Mouse (Mus musculus) heart, adult 2 months (tissue): Measurements from ENCODE around the gene Efcab12. TPM values are rescaled to one million over a fixed set of nuclear protein-coding genes. Genes with fewer than 3 reads are reported as not detected.
"Not testable (repeated sequence)": the region's sequence is repeated elsewhere in the genome, so short reads cannot be mapped to it uniquely, and the experiment has no call there.

Experiments
- DNase-seq, 2 experiments: peaks; one replicate each; pipeline ENCODE4 v3.0.0; 2021
- H3K27ac ChIP-seq: fragments of 200-600 bp; 2 replicates; pipeline ENCODE4 v1.8.1; 2022
- H3K27me3 ChIP-seq: fragments of 200-500 bp; 2 replicates; pipeline ENCODE4 v1.6.1; 2012; ENCODE audit warnings: mild to moderate bottlenecking, low read length, inconsistent platforms, mixed read lengths; ENCODE audit not compliant: control insufficient read depth, insufficient read depth
- H3K36me3 ChIP-seq: fragments of 200-500 bp; 2 replicates; pipeline ENCODE4 v1.6.1; 2012; ENCODE audit warnings: low read length, inconsistent platforms; ENCODE audit not compliant: control insufficient read depth, insufficient read depth
- H3K4me1 ChIP-seq: fragments of 200-500 bp; 2 replicates; pipeline ENCODE4 v1.6.1; 2011; ENCODE audit warnings: low read length; ENCODE audit not compliant: control insufficient read depth, insufficient read depth
- H3K4me3 ChIP-seq: fragments of 200-600 bp; 2 replicates; pipeline ENCODE4 v1.8.1; 2022
- H3K79me2 ChIP-seq: fragments of 200-500 bp; replicated peaks from 2 replicates; pipeline ENCODE4 v1.6.1; 2012; ENCODE audit warnings: mild to moderate bottlenecking, inconsistent platforms, low read length, moderate library complexity, mixed read lengths; ENCODE audit not compliant: control insufficient read depth, insufficient read depth
- H3K9ac ChIP-seq: fragments of 200-500 bp; 2 replicates; pipeline ENCODE4 v1.6.1; 2012; ENCODE audit warnings: low read depth, mild to moderate bottlenecking, control low read depth, inconsistent platforms, low read length, mixed read lengths
- CTCF ChIP-seq: fragments of 200-600 bp; IDR thresholded peaks from 2 replicates; pipeline ENCODE4 v1.8.1; 2022; ENCODE audit warnings: antibody characterized with exemption, mild to moderate bottlenecking, moderate library complexity
- EP300 ChIP-seq: fragments of 200-500 bp; IDR thresholded peaks from 2 replicates; pipeline ENCODE4 v1.6.1; 2011; ENCODE audit warnings: low read depth, low read length, control low read depth; ENCODE audit not compliant: insufficient read depth
- POLR2A ChIP-seq: fragments of 200-500 bp; IDR thresholded peaks from 2 replicates; pipeline ENCODE4 v1.6.1; 2011; ENCODE audit warnings: mild to moderate bottlenecking, low read depth, low read length, control low read depth; ENCODE audit not compliant: insufficient read depth
- WGBS: fragments of 180-500 bp; shearing (Covaris S2); methylation state at CpG from one replicate; pipeline ENCODE4 v1.1.7; 2018; 5-methylcytosine and 5-hydroxymethylcytosine counted together
- intact Hi-C: fragments of 180-260 bp; cut with DNase I; formaldehyde crosslinking; loops from one replicate; pipeline ENCODE4 v1.15.1; 2025
- polyA plus RNA-seq: library from polyadenylated mRNA; depleted of rRNA; stranded (reverse); fragments of >200 nt; gene quantifications from 2 replicates; pipeline ENCODE4 v1.2.3, GENCODE M21; 2012
- total RNA-seq, 2 experiments: library from RNA; stranded (reverse); gene quantifications; 2 replicates each; pipeline ENCODE4 v1.2.3; 2021

The Efcab12 gene
- total and polyA plus RNA-seq, 3 experiments: 0.14 to 0.26 (median 0.16) TPM

DNA sequence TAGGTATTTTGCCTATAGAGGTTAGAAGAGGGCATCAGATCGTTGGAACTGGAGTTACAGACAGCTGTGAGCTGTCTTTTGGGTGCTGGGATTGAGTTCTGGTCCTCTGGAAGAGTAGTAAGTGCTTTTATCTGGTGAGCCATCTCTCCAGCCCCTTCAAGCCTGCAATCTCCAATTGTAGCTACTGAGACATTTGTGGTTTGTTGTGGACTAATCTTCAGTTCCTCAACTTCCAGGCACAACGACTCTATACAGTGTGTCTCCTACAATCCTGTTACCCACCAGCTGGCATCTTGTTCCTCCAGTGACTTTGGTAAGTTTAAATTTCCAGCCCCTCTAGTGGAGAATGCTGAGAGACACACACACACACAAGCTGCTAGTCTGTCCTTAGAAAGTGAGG is 39.0 kb upstream of the Efcab12 start:
- no peak overlapping the region for H3K4me3 ChIP-seq
- no peaks in the 10 kb centered on the region for H3K36me3 ChIP-seq
- no peaks in the 10 kb centered on the region for H3K27me3 ChIP-seq
- TF ChIP-seq EP300: no peak
- no peak for TF ChIP-seq CTCF
- no peak for TF ChIP-seq POLR2A
- no peak overlapping the region for H3K27ac ChIP-seq
- intact Hi-C loops: no loop called here
- H3K4me1 ChIP-seq: peaks cover 18% of the 10 kb centered on the region
- DNase-seq: no peak
- no peak overlapping the region for H3K9ac ChIP-seq
- no peaks in the 10 kb centered on the region for H3K79me2 ChIP-seq
- 75% methylated on average over 2 of the region's 2 CpGs for WGBS

- no CpG with 5 or more reads among the region's 3 CpGs for WGBS
- not testable (repeated sequence) for DNase-seq
Measured at GRCm38 (mm10) chr6:115871318-115871717, 33.1 kb upstream of the Efcab12 start.

DNA sequence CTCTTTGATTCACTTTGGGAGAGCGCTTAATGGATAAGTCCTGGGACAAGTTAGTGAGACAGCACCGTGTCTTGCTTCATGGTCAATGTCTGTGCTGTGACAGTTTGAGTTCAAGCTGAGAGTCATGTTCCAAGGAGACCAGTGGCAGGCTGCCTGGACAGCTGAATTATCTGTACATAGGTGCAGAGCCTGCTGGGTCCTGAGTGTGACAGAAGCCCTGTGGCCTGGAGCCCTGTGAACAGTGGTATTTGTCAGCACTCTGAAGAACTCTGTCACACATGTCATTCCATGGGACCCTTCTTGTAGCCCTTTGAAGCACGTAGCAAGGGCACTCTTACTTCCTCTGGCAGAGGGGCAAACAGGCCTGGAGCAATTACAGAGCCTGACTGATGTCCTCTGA is 28.9 kb upstream of the Efcab12 start:
- H3K79me2 ChIP-seq, H3K4me3 ChIP-seq, H3K27me3 ChIP-seq, H3K36me3 ChIP-seq, H3K4me1 ChIP-seq, H3K27ac ChIP-seq, H3K9ac ChIP-seq, intact Hi-C loops, DNase-seq: not testable (repeated sequence)
- no CpG with 5 or more reads among the region's 3 CpGs for WGBS

More at GRCm38 (mm10) chr6:115871318-115871717, 33.1 kb upstream of the Efcab12 start:
- H3K9ac ChIP-seq, H3K4me3 ChIP-seq, intact Hi-C loops, H3K36me3 ChIP-seq, H3K4me1 ChIP-seq, H3K27me3 ChIP-seq, H3K79me2 ChIP-seq, H3K27ac ChIP-seq: not testable (repeated sequence)

DNA sequence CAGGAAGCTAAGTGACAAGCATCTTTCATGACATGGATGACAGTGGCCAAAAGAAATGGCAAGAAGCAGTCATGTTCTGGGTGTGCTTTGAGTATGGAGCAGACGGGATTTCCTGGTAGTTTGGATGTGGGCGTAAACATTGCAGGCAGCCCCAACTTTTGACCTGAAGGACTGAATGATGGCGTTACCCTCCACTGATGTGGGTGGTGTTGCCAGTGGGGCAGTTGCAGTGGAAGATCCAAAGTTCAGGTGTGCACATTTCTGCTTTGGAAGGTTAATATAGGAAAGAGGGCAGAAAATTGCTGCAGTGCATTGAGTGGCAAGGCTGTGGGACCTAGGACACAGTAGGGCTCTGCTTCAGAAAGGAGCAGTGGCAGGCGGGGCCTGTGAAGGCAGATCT is 27.0 kb upstream of the Efcab12 start:
- H3K4me3 ChIP-seq: no peak overlapping the region
- intact Hi-C loops: no loop called here
- DNase-seq: no peak
- no peak overlapping the region for H3K27ac ChIP-seq
- WGBS: 95% methylated on average over 4 of the region's 4 CpGs
- H3K36me3 ChIP-seq: peaks cover 2% of the 10 kb centered on the region; the same call in 1 of the 2 replicates
- H3K27me3 ChIP-seq: no peaks in the 10 kb centered on the region
- TF ChIP-seq EP300 (no peak), CTCF (no peak), POLR2A (no peak)
- H3K4me1 ChIP-seq: no peaks in the 10 kb centered on the region; the same call in 1 of the 2 replicates
- H3K79me2 ChIP-seq: no peaks in the 10 kb centered on the region
- H3K9ac ChIP-seq: no peak overlapping the region

DNA sequence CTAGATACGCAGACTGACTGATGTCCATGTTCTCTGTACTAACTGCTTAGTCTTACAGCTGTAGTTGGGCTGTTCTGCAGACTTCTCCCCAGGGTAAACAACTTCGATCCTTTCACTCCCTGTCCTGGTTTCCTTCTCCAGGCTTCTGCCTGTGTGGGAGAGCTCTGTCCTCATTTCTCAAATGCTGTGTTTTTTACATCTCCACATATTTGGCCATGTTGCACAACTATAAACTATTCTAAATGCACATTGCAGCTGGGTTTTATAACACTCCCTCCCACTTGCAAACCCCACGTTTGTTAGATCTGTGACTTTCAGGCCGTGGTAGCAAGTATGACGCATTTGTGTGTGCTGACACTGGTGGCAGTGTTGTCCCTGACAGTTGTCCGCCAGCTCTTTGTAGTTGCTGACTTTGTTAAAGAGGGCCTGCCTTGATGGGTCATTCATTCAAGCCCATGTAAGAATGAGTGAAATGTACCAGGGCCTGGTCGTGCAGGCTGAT is 25.2 kb upstream of the Efcab12 start:
- no peaks in the 10 kb centered on the region for H3K27me3 ChIP-seq
- no peaks in the 10 kb centered on the region; the same call in 1 of the 2 replicates for H3K4me1 ChIP-seq
- DNase-seq: no peak
- TF ChIP-seq CTCF (no peak), EP300 (no peak), POLR2A (no peak)
- 42% methylated on average over 7 of the region's 7 CpGs for WGBS
- peak overlapping the region; percentile 2; the same call in 1 of the 2 replicates for H3K27ac ChIP-seq
- H3K36me3 ChIP-seq: peaks cover 2% of the 10 kb centered on the region; the same call in 1 of the 2 replicates
- no peak overlapping the region for H3K4me3 ChIP-seq
- H3K79me2 ChIP-seq: no peaks in the 10 kb centered on the region
- intact Hi-C loops: no loop called here
- H3K9ac ChIP-seq: no peak overlapping the region

GRCm38 (mm10) chr6:115860027-115860556 is 21.9 kb upstream of the Efcab12 start:
- no peak overlapping the region for H3K27ac ChIP-seq
- H3K27me3 ChIP-seq: no peaks in the 10 kb centered on the region
- H3K4me3 ChIP-seq: no peak overlapping the region
- peaks cover 2% of the 10 kb centered on the region; the same call in 1 of the 2 replicates for H3K36me3 ChIP-seq
- intact Hi-C loops: no loop called here
- WGBS: 40% methylated on average over 7 of the region's 7 CpGs
- peaks cover 5% of the 10 kb centered on the region for H3K4me1 ChIP-seq
- no peaks in the 10 kb centered on the region for H3K79me2 ChIP-seq
- TF ChIP-seq EP300: no peak
- TF ChIP-seq CTCF: no peak
- no peak for TF ChIP-seq POLR2A
- DNase-seq: no peak
- H3K9ac ChIP-seq: no peak overlapping the region
